Mouse (Mus musculus): ENCODE results near the gene Ube2z.

The Ube2z gene

DNA sequence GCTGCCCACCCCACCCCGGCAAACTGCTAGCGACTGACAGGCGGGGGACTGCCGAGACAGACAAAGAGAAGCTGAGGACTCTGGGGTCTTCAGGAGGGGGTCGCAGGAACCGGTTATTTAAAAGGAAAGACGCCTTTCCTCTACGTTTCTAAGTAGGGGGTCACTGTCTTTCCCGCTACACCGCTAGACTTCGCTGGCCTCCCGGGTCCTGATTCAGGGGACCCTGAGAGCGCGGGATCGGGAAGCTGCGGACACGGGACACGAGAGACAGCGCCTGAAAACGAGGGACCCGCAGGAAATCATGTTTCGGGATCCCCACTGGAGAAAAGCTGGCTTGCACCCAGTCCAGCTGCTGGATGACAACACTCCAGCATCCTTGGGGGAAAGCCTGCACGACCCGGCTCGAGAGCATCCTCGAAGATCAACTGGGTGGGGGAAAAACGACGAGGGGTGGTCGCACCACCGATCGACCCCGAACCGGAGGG, 58.8 kb downstream of the Ube2z start:
- no peak for DNase-seq

DNA sequence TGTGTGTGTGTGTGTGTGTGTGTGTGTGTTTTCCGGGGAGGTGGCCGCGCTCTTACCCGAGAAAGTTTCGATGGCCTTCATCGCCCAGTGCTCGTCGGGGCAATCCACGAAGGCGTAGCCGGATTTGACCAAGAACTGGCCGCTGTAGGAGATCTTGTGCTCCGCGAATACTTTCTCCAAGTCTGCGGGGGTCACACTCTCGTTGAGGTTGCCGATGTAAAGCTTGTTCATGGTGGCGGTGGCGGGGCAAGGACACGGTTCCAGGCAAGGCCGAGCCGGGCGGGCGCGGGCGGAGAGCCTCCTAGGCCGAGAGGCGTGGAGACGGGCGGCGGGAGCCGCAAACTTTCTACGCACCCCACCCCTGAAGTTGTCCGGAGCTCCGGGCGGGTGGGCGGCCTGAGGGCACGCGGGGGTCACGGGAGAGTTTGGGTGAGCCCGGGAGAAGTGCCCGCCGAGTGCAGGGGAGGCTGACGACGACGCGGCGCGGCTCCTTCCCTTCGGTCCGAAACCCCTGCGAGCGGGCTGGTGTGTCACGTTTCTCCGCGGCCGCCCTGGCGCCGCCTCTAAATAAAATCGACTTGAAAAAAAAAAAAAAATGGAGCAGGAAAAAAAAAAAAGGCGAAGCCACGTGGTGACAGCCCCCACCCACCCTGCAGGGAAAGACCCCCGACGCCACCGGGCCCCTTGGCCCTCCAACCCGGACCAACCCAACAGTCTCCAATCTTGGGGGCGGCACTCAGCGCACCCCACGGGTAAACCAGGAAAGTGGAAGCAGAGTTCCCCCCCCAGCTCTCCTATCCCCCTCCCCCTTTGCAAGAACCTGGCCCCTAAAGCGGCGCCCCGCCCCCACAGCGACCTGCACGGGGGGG, 59.6 kb downstream of the Ube2z start, which contains the start of gene Igf2bp1:
Gene Igf2bp1, minus strand, starts transcription at position 538 of the 869 bp plus-strand sequence.
- DNase-seq, result peak; percentile 92

DNA sequence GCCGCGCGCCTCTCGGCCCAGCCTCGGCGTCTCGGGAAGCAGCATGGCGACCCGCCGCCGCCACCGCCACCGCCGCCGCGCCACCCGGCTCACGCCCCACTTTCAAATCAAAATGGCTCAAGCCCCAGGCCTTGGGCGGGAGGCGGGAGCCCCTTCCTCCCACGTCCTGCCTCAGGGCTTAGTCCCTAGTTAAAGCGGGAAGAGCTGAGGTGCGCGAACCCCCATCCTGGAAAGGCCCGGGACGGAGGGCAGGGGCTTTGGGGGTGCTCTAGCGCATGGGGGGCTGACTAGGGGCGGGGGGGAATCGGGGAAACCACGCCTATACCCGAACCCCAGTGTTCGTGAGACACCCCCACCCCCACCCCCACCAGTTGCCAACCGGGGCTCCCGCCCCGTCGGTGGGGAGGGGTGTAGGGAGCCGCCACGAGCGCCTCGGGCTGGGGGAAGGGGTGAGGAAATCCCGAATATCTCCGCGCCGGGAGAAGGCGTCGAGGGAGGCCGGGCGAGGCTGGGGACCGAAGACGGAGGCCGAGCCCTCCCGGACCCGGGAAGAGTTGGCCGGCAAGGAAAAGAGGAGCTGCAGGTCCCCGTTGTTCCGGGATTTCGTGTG, 60.3 kb downstream of the Ube2z start:
- peak; percentile 63 for DNase-seq

DNA sequence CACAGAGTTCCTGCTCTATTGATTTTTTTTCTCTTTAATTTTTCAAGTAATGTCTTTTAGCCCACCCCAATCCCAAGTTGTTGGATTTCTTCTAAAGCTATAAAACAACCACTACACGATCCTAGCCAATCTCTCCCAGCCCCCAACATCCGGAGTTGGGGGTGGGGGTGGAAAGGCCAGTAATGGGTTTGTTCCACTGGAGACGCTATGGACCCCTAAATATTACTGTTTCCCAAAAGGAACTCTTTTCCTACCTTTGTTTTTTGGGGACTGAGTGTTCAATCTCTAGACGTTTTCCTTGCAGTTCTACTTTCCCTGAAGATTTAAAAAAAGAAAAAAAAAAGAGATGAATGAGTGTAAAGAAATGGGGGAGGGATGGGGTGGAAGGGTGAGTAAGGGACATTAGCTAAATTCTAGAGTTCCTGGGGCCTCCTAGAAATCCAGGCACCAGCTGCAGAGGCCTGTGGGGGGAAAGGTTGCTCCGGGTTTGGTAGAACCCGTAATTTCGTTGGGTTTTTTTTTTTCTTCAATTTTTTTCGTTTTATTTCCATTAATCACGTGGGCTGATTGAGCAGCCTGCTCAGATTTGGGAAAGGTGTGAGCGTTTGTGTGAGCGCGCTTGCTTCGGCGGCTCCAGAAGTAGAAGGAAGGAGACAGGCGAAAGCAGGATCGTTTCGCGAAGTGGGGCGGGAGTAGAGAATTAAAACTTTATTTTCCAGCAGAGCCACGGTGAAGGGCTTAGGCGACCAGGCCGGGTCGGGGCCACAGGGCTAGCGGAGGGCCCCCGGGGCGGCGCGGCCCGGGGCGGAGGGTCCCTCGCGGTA, 61.0 kb downstream of the Ube2z start:
- peak; percentile 60 for DNase-seq

DNA sequence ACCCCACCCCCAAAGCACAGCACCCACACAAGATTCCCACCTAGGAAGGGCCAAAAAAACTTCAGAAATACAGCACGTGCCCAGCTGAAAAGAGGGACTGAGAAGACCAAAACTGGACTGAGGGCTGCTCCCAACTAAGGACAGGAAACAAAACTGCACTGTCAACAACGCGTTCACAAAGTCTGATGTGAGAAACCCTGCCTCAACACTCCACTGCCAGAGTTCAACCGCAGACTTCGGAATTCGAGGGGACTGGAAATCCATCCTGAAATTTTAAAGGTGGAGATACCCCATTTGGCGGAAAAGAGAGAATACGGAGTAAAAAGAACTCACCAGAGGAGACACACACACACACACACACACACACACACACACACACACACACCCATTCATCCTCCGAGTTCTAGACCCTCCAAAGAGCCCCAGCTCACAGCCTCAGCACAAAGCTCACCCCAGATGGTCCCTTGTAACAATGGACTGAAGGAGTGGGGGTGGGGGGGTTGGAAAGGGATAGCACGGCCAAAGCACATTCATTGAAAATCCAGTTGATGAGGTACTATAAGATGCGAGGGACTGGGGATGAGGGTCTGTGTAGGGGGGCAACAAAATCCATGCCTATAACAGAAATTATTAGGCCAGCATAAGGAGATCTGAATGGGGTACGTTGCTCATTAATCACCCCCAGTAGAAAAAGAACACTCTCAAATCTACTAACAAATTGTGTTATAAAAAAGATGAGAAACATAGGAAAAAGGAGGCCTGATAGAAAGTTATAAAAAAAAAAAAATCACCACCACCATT, 61.9 kb downstream of the Ube2z start:
- DNase-seq, result peak; percentile 71
